Mouse (Mus musculus): Measurements from ENCODE around the gene Thap3. TPM values are rescaled to one million over a fixed set of nuclear protein-coding genes. Genes with fewer than 3 reads are reported as not detected.
A peak's percentile ranks its signal among the peaks of the same experiment; 100 is the strongest.

Thap3 gene
- polyA plus RNA-seq, 1 experiment, result 46.2 TPM

DNA sequence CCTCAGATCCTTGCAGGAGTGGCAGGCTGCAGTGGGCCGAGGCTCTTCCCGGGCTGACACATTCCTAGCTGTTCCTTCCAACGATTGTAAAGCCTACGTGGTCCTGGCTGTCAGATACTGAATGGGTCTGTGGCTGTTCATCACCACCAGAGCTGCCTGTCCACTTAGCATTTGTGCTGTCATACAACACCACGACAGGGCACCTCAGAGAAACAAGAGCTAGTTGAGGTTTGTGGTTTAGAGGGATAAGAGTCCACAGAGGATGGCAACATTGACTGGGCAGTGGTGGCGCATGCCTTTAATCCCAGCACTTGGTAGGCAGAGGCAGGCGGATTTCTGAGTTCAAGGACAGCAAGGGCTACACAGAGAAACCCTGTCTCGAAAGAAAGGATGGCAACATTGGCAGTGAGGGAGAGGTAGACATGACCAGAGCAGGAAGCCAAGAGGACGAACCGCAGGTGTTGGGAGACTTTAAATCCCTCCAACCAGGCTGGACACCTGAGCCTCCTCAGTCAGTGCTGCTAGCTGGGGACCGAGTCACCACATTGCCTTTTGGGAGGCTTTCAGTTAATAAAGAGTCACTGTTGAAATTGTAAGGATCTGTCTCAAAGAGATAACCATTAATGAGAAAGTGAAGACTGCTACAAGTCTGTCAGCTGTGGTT is 28.8 kb downstream of the Thap3 start:
- TF ChIP-seq POLR2A (IDR thresholded peaks at IDR 0.05; ENCODE audit: low read depth, low read length) (no peak), CTCF (IDR thresholded peaks at IDR 0.05; ENCODE audit: extremely low read depth, insufficient read depth, insufficient read length, insufficient replicate concordance) (no peak)
- 83% methylated on average over 11 of the region's 11 CpGs for WGBS

GRCm38 (mm10) chr4:151957584-151958315 is 31.0 kb downstream of the Thap3 start:
- Histone ChIP-seq H3K36me3 (ENCODE audit: control insufficient read depth, insufficient read depth, low read length) (peaks cover 25% of the 10 kb centered on the region), H3K4me1 (ENCODE audit: control insufficient read depth, insufficient read depth, insufficient read length) (peaks cover 14% of the 10 kb centered on the region), H3K27me3 (ENCODE audit: control insufficient read depth, insufficient read depth, low read length) (no peaks in the 10 kb centered on the region), H3K4me3 (ENCODE audit: extremely low read depth, insufficient read depth, insufficient read length) (no peak overlapping the region), H3K27ac (ENCODE audit: insufficient read depth, low read length) (no peak overlapping the region)
- WGBS, result 83% methylated on average over 9 of the region's 9 CpGs
- TF ChIP-seq CTCF (IDR thresholded peaks at IDR 0.05; ENCODE audit: extremely low read depth, insufficient read depth, insufficient read length, insufficient replicate concordance) (no peak), POLR2A (IDR thresholded peaks at IDR 0.05; ENCODE audit: low read depth, low read length) (no peak)
- no peak for DNase-seq (ENCODE audit: low read depth in 1 of 2, low spot score in 2 of 2)

More for the DNA sequence above, 28.8 kb downstream of the Thap3 start:
- no peaks in the 10 kb centered on the region for H3K27me3 ChIP-seq (ENCODE audit: control insufficient read depth, insufficient read depth, low read length)
- no peak for DNase-seq (ENCODE audit: low read depth in 1 of 2, low spot score in 2 of 2)
- peak overlapping the region; percentile 36 for H3K27ac ChIP-seq (ENCODE audit: insufficient read depth, low read length)
- H3K36me3 ChIP-seq (ENCODE audit: control insufficient read depth, insufficient read depth, low read length), result peaks cover 16% of the 10 kb centered on the region
- peaks cover 14% of the 10 kb centered on the region for H3K4me1 ChIP-seq (ENCODE audit: control insufficient read depth, insufficient read depth, insufficient read length)
- no peak overlapping the region for H3K4me3 ChIP-seq (ENCODE audit: extremely low read depth, insufficient read depth, insufficient read length)

DNA sequence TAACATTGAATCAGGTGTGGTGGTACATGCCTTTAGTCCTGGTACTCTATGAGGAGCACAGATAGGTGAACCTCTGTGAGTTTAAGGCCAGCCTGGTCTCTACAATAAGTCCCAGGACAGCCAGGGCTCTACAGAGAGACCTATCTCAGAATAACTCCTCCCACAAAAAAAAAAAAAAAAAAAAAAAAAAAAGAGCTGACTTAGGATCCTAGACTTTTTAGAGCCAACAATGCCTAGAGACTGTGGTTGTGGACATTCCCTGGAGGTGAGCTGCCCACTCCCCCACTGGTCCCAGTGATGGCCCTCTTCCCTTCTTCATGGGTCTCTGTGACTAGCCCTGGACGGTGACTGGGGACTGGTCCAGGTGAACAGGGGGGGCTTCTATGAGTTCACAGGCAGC is 33.0 kb downstream of the Thap3 start:
- TF ChIP-seq POLR2A (IDR thresholded peaks at IDR 0.05; ENCODE audit: low read depth, low read length), result no peak
- Histone ChIP-seq H3K27ac (ENCODE audit: insufficient read depth, low read length) (no peak overlapping the region), H3K36me3 (ENCODE audit: control insufficient read depth, insufficient read depth, low read length) (peaks cover 27% of the 10 kb centered on the region), H3K4me1 (ENCODE audit: control insufficient read depth, insufficient read depth, insufficient read length) (no peaks in the 10 kb centered on the region), H3K4me3 (ENCODE audit: extremely low read depth, insufficient read depth, insufficient read length) (no peak overlapping the region), H3K27me3 (ENCODE audit: control insufficient read depth, insufficient read depth, low read length) (no peaks in the 10 kb centered on the region)
- WGBS, result 94% methylated on average over 1 of the region's 1 CpGs
- no peak for DNase-seq (ENCODE audit: low read depth in 1 of 2, low spot score in 2 of 2)

GRCm38 (mm10) chr4:151953209-151953608 is 35.6 kb downstream of the Thap3 start:
- Histone ChIP-seq H3K27ac (ENCODE audit: insufficient read depth, low read length) (no peak overlapping the region), H3K4me3 (ENCODE audit: extremely low read depth, insufficient read depth, insufficient read length) (no peak overlapping the region), H3K27me3 (ENCODE audit: control insufficient read depth, insufficient read depth, low read length) (no peaks in the 10 kb centered on the region), H3K36me3 (ENCODE audit: control insufficient read depth, insufficient read depth, low read length) (peaks cover 25% of the 10 kb centered on the region), H3K4me1 (ENCODE audit: control insufficient read depth, insufficient read depth, insufficient read length) (no peaks in the 10 kb centered on the region)
- no peak for DNase-seq (ENCODE audit: low read depth in 1 of 2, low spot score in 2 of 2)
- TF ChIP-seq CTCF (IDR thresholded peaks at IDR 0.05; ENCODE audit: extremely low read depth, insufficient read depth, insufficient read length, insufficient replicate concordance) (no peak), POLR2A (IDR thresholded peaks at IDR 0.05; ENCODE audit: low read depth, low read length) (no peak)
- 90% methylated on average over 6 of the region's 6 CpGs for WGBS

GRCm38 (mm10) chr4:151948497-151949471 is 40.0 kb downstream of the Thap3 start:
- Histone ChIP-seq H3K4me1 (ENCODE audit: control insufficient read depth, insufficient read depth, insufficient read length) (no peaks in the 10 kb centered on the region), H3K4me3 (ENCODE audit: extremely low read depth, insufficient read depth, insufficient read length) (no peak overlapping the region), H3K27ac (ENCODE audit: insufficient read depth, low read length) (no peak overlapping the region), H3K27me3 (ENCODE audit: control insufficient read depth, insufficient read depth, low read length) (no peaks in the 10 kb centered on the region), H3K36me3 (ENCODE audit: control insufficient read depth, insufficient read depth, low read length) (peaks cover 11% of the 10 kb centered on the region)
- TF ChIP-seq POLR2A (IDR thresholded peaks at IDR 0.05; ENCODE audit: low read depth, low read length) (no peak), CTCF (IDR thresholded peaks at IDR 0.05; ENCODE audit: extremely low read depth, insufficient read depth, insufficient read length, insufficient replicate concordance) (no peak)
- 95% methylated on average over 14 of the region's 14 CpGs for WGBS
- DNase-seq (ENCODE audit: low read depth in 1 of 2, low spot score in 2 of 2), result no peak

- H3K4me3 ChIP-seq (ENCODE audit: extremely low read depth, insufficient read depth, insufficient read length), result no peak overlapping the region
- H3K27me3 ChIP-seq (ENCODE audit: control insufficient read depth, insufficient read depth, low read length), result no peaks in the 10 kb centered on the region
- TF ChIP-seq POLR2A (IDR thresholded peaks at IDR 0.05; ENCODE audit: low read depth, low read length) (no peak), CTCF (IDR thresholded peaks at IDR 0.05; ENCODE audit: extremely low read depth, insufficient read depth, insufficient read length, insufficient replicate concordance) (no peak)
- peaks cover 4% of the 10 kb centered on the region; the same call in 1 of the 2 replicates for H3K36me3 ChIP-seq (ENCODE audit: control insufficient read depth, insufficient read depth, low read length)
- WGBS, result 94% methylated on average over 11 of the region's 11 CpGs
- no peak for DNase-seq (ENCODE audit: low read depth in 1 of 2, low spot score in 2 of 2)
- no peaks in the 10 kb centered on the region for H3K4me1 ChIP-seq (ENCODE audit: control insufficient read depth, insufficient read depth, insufficient read length)
- H3K27ac ChIP-seq (ENCODE audit: insufficient read depth, low read length), result no peak overlapping the region
Measured at GRCm38 (mm10) chr4:151946211-151946610, 42.6 kb downstream of the Thap3 start.
